Mouse (Mus musculus): ENCODE measurements at regions not wholly inside any gene's neighbourhood (a gene's known extent, or its start where the extent isn't known, plus 50 kb on each side); places are given as distances from the start of the nearest gene placed in this dataset.

DNA sequence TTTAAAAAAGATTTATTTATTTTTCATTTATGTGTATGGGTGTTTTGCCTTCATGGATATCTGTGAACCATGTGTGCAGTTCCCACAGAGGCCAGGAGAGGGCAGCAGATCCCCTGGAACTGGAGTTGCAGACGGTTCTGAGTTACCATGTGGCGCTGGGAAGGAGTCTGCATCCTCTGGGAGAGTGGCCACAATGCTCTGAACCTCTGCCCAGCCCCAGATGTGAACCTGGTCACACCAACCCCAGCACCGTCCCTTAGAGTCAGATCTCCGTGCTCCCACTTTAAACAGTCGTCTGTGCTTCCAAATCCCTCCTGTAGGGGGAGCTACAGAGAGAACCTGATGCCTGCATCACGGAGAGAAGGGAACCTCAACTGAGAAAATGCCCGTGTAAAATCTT lies 222.5 kb upstream of the Kcnab2 start:
- Histone ChIP-seq H3K27me3 (ENCODE audit: insufficient read depth, low read length) (no peaks in the 10 kb centered on the region), H3K36me3 (replicated peaks) (no peaks in the 10 kb centered on the region), H3K4me1 (ENCODE audit: insufficient read depth, low read depth, low read length) (no peaks in the 10 kb centered on the region), H3K9me3 (replicated peaks) (peaks cover 94% of the 10 kb centered on the region), H3K4me3 (ENCODE audit: low read depth, low read length) (no peak overlapping the region)
- ATAC-seq (ENCODE audit: extremely low read depth, insufficient number of reproducible peaks, low FRiP score, poor library complexity, severe bottlenecking) (no peak), DNase-seq (ENCODE audit: low spot score) (no peak)
- TF ChIP-seq CTCF (IDR thresholded peaks at IDR 0.05; ENCODE audit: low read depth, low read length) (no peak), GATA1 (IDR thresholded peaks at IDR 0.05; ENCODE audit: borderline replicate concordance, low read length) (no peak), POLR2AphosphoS5 (IDR thresholded peaks at IDR 0.05; ENCODE audit: insufficient replicate concordance, low read depth, low read length) (no peak), GATA2 (IDR thresholded peaks at IDR 0.05; ENCODE audit: borderline replicate concordance, low read depth, low read length) (no peak), TAL1 (conservative IDR thresholded peaks at IDR 0.05; ENCODE audit: low read depth, low read length) (no peak)

DNA sequence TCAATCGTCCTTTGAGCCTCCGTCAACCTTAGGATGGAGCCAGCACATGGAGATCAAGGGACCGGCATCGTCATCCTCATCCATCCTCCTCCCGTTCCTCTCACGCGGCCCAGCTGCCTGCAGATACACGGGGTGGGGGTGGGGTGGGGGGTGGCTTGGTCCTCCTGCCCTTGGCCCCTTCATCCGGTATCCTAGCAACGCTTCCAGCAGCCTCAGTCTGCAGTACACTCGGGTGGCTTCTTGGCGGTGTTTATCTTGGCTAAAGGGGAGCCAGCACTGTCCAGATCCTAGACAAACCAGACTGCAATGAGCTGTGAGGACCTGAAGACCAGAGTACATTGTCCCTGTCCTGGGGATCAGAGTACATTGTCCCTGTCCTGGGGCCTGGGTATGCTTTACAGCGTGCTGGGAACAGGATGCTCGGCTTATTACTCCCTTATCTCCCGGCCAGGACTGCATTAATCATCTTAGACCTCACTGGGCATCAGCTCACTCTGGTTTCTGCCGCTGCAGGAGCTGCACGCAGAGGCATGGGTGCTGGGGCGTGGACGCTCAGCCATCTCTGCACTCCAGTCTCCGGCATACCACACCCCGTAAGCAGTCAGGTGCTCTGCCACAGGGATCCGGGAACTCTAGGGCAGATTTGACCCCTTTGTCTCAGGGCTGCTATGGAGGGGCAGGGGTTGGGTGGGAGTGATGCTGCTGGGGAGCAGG lies 219.7 kb upstream of the Kcnab2 start:
- Histone ChIP-seq H3K4me1 (ENCODE audit: insufficient read depth, low read depth, low read length) (no peaks in the 10 kb centered on the region), H3K4me3 (ENCODE audit: low read depth, low read length) (no peak overlapping the region), H3K27me3 (ENCODE audit: insufficient read depth, low read length) (no peaks in the 10 kb centered on the region), H3K9me3 (replicated peaks) (peaks cover 93% of the 10 kb centered on the region), H3K36me3 (replicated peaks) (no peaks in the 10 kb centered on the region)
- no peak for ATAC-seq (ENCODE audit: extremely low read depth, insufficient number of reproducible peaks, low FRiP score, poor library complexity, severe bottlenecking)
- TF ChIP-seq GATA2 (IDR thresholded peaks at IDR 0.05; ENCODE audit: borderline replicate concordance, low read depth, low read length) (no peak), CTCF (IDR thresholded peaks at IDR 0.05; ENCODE audit: low read depth, low read length) (no peak), POLR2AphosphoS5 (IDR thresholded peaks at IDR 0.05; ENCODE audit: insufficient replicate concordance, low read depth, low read length) (no peak), TAL1 (conservative IDR thresholded peaks at IDR 0.05; ENCODE audit: low read depth, low read length) (no peak), GATA1 (IDR thresholded peaks at IDR 0.05; ENCODE audit: borderline replicate concordance, low read length) (no peak)
- DNase-seq (ENCODE audit: low spot score) = no peak

DNA sequence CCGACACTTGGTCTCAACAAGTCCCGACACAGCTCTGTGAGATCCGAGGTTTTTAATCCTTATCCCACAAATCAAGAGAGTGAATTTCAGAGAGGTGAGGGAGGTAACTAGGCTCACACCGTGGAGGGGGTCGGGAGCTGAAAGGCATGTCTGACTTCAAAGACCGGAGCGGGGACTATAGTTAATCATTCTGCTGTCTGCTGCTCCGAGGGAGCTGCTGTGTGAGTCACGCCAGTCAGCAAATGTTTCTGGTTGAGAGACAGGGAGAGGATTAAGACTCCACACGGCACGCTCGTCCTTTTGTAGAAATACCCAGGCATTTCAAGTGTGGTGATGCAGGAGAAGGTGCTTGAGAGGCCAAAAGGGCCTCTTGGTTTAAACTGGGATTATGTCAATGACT lies 214.1 kb upstream of the Kcnab2 start:
- Histone ChIP-seq H3K27me3 (ENCODE audit: insufficient read depth, low read length) (no peaks in the 10 kb centered on the region; the same call in 1 of the 2 replicates), H3K9me3 (replicated peaks) (peaks cover 89% of the 10 kb centered on the region)
- TF ChIP-seq TAL1 (conservative IDR thresholded peaks at IDR 0.05; ENCODE audit: low read depth, low read length) (no peak), GATA2 (IDR thresholded peaks at IDR 0.05; ENCODE audit: borderline replicate concordance, low read depth, low read length) (no peak), GATA1 (IDR thresholded peaks at IDR 0.05; ENCODE audit: borderline replicate concordance, low read length) (no peak), POLR2AphosphoS5 (IDR thresholded peaks at IDR 0.05; ENCODE audit: insufficient replicate concordance, low read depth, low read length) (no peak), CTCF (IDR thresholded peaks at IDR 0.05; ENCODE audit: low read depth, low read length) (no peak)

DNA sequence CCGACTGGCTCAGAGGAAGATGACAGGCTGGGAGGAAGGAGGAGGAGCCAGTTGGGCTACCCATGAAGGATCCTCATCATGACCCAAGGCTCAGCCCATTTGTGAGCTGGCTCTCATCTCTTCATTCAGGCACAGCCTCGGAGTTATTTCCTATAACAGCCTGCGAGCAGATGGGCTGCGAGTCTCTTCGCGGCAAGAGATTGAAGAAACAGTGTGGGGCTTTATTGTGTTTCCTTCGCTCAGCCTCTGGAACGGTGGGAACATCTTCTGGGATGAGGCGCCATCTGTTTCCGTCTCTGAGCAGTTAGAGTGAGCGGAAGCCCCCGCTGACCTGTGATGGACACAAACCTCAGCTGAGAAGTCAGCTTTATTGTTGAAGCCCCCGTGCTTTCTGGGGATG lies 213.6 kb upstream of the Kcnab2 start:
- no peaks in the 10 kb centered on the region for H3K36me3 ChIP-seq (replicated peaks)
- no peak for ATAC-seq (ENCODE audit: extremely low read depth, insufficient number of reproducible peaks, low FRiP score, poor library complexity, severe bottlenecking)
- no peak overlapping the region for H3K4me3 ChIP-seq (ENCODE audit: low read depth, low read length)
- no peak for DNase-seq (ENCODE audit: low spot score)
- peaks cover 89% of the 10 kb centered on the region for H3K9me3 ChIP-seq (replicated peaks)
- no peaks in the 10 kb centered on the region for H3K4me1 ChIP-seq (ENCODE audit: insufficient read depth, low read depth, low read length)
- H3K27me3 ChIP-seq (ENCODE audit: insufficient read depth, low read length) = no peaks in the 10 kb centered on the region; the same call in 1 of the 2 replicates
- TF ChIP-seq POLR2AphosphoS5 (IDR thresholded peaks at IDR 0.05; ENCODE audit: insufficient replicate concordance, low read depth, low read length) (no peak), TAL1 (conservative IDR thresholded peaks at IDR 0.05; ENCODE audit: low read depth, low read length) (no peak), GATA1 (IDR thresholded peaks at IDR 0.05; ENCODE audit: borderline replicate concordance, low read length) (no peak), GATA2 (IDR thresholded peaks at IDR 0.05; ENCODE audit: borderline replicate concordance, low read depth, low read length) (no peak), CTCF (IDR thresholded peaks at IDR 0.05; ENCODE audit: low read depth, low read length) (no peak)

More for the DNA sequence above, 214.1 kb upstream of the Kcnab2 start:
- H3K4me3 ChIP-seq (ENCODE audit: low read depth, low read length) = no peak overlapping the region
- ATAC-seq (ENCODE audit: extremely low read depth, insufficient number of reproducible peaks, low FRiP score, poor library complexity, severe bottlenecking) (no peak), DNase-seq (ENCODE audit: low spot score) (no peak)
- no peaks in the 10 kb centered on the region for H3K36me3 ChIP-seq (replicated peaks)
- no peaks in the 10 kb centered on the region for H3K4me1 ChIP-seq (ENCODE audit: insufficient read depth, low read depth, low read length)

DNA sequence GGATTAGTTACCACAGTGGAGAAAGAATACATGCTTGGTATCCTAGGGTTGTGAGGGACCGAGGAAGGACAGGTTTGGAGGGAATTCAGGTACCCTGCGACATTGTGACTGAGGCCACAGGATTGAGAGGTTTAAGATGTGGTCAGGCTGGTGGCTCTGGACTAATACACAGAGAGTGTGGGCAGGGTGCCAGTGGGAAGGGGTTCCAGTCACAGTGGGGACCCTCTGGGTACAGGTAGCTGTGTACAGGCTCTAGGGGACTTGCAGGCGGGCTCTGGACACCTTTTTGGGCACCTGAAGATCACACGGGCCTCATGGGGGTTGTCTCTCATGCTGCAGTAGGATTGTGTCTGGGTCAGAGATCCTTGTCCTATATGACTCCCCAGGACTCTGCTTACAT lies 213.1 kb upstream of the Kcnab2 start:
- Histone ChIP-seq H3K9me3 (replicated peaks) (peaks cover 89% of the 10 kb centered on the region), H3K4me1 (ENCODE audit: insufficient read depth, low read depth, low read length) (no peaks in the 10 kb centered on the region), H3K36me3 (replicated peaks) (no peaks in the 10 kb centered on the region), H3K27me3 (ENCODE audit: insufficient read depth, low read length) (no peaks in the 10 kb centered on the region; the same call in 1 of the 2 replicates), H3K4me3 (ENCODE audit: low read depth, low read length) (no peak overlapping the region)
- ATAC-seq (ENCODE audit: extremely low read depth, insufficient number of reproducible peaks, low FRiP score, poor library complexity, severe bottlenecking) (no peak), DNase-seq (ENCODE audit: low spot score) (no peak)
- TF ChIP-seq CTCF (IDR thresholded peaks at IDR 0.05; ENCODE audit: low read depth, low read length) (no peak), GATA1 (IDR thresholded peaks at IDR 0.05; ENCODE audit: borderline replicate concordance, low read length) (no peak), TAL1 (conservative IDR thresholded peaks at IDR 0.05; ENCODE audit: low read depth, low read length) (no peak), GATA2 (IDR thresholded peaks at IDR 0.05; ENCODE audit: borderline replicate concordance, low read depth, low read length) (no peak), POLR2AphosphoS5 (IDR thresholded peaks at IDR 0.05; ENCODE audit: insufficient replicate concordance, low read depth, low read length) (no peak)

DNA sequence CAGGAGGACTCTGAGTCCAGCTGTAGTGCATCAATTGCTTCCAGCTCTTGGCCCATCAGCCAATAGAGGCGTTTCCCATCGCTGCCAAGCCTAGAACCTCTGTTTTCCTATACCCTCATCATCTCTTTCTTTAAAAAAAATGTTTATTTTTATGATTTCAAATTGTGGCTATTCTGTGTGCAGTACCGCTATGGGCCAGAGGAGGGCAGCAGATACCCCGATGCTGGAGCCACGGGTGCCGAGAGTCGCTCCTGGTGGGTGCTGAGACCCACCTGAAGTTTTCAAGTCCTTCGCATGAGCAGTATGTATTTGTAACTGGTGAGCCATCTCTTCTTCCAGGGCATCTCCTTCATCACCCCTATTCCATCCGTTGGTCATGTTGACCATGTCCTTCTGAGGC lies 212.2 kb upstream of the Kcnab2 start:
- no peak for ATAC-seq (ENCODE audit: extremely low read depth, insufficient number of reproducible peaks, low FRiP score, poor library complexity, severe bottlenecking)
- peaks cover 84% of the 10 kb centered on the region for H3K9me3 ChIP-seq (replicated peaks)
- H3K36me3 ChIP-seq (replicated peaks) = no peaks in the 10 kb centered on the region
- no peaks in the 10 kb centered on the region; the same call in 1 of the 2 replicates for H3K27me3 ChIP-seq (ENCODE audit: insufficient read depth, low read length)
- no peak for TF ChIP-seq CTCF (IDR thresholded peaks at IDR 0.05; ENCODE audit: low read depth, low read length)
- no peak for TF ChIP-seq GATA1 (IDR thresholded peaks at IDR 0.05; ENCODE audit: borderline replicate concordance, low read length)
- no peak for TF ChIP-seq POLR2AphosphoS5 (IDR thresholded peaks at IDR 0.05; ENCODE audit: insufficient replicate concordance, low read depth, low read length)
- no peak for TF ChIP-seq TAL1 (conservative IDR thresholded peaks at IDR 0.05; ENCODE audit: low read depth, low read length)
- TF ChIP-seq GATA2 (IDR thresholded peaks at IDR 0.05; ENCODE audit: borderline replicate concordance, low read depth, low read length) = no peak
- DNase-seq (ENCODE audit: low spot score) = no peak
- no peaks in the 10 kb centered on the region for H3K4me1 ChIP-seq (ENCODE audit: insufficient read depth, low read depth, low read length)
- H3K4me3 ChIP-seq (ENCODE audit: low read depth, low read length) = no peak overlapping the region

All from G1E (cell line).